Mouse (Mus musculus): ENCODE results near the gene Mpc2. TPM values are rescaled to one million over a fixed set of nuclear protein-coding genes. Genes with fewer than 3 reads are reported as not detected.

Gene Mpc2
- total RNA-seq (2023): 10 to 100 TPM; 61.2 to 63.5 TPM

DNA sequence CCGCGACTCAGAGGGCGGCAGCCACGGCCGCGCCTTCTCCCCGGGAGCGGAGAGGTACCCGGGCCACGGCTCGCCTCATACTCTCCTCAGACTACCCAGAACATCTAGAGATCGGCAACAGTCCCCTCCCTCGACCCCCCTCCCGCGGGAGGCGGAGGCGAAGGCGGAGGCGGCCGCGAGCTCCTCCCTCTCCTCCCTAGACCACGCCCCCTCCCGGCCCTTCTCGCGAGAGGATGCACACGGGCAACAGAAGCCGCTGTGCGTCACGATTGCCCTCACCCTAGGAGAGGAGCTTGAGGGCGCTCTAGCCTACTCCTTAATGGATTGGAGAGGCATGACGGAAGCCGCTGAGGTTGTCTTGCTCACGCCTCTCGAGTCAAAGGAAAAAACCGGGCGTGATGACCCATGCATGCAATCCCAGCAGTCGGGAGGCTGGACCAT, at the start of gene Mpc2, which contains the start of gene Dcaf6:
TSS of gene Mpc2 (plus strand) at position 278 of the 441 bp plus-strand sequence.
TSS of gene Dcaf6 (minus strand) at position 116 of the 441 bp plus-strand sequence.

DNA sequence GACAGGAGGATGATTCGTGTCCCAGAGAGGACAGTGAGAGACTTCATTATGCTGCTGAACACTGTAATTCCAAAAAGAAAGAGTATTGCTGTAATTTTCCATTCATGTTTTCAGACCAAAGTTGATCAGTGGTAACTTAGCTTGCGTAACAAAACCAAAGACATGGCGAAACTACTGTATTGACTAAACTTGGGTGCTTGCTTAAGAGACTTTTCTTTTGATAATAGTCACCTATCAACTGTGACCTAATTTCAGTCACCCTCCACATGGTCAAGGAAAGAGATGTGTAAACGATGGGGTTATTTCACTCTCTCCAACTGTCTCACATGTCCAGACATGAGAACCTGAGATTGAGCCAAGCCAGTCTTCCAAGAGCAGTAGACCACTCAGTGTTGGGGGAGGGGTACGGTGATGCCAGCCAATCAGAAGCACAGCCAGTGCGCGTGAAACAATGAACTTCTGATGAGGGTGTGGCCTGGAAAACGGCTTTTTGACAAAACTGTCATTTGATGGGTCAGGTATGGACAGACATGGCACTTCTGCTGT, 24.3 kb downstream of the Mpc2 start, which contains the start of gene Adcy10:
TSS of gene Adcy10 (plus strand) at position 496 of the 546 bp plus-strand sequence.

Other genes starting within 250 kb of the Mpc2 start
- 10 to 100 TPM; 29.3 to 33.3 TPM for gene Tiprl, start 223.6 kb upstream of the Mpc2 start, total RNA-seq (2023)
- under 1 TPM; 0.07 TPM for gene Gpr161, start 164.8 kb upstream of the Mpc2 start, total RNA-seq (2023)
- 10 to 100 TPM; 30.4 to 37.4 TPM for gene Dcaf6, start 162 bp upstream of the Mpc2 start, total RNA-seq (2023)
- gene Adcy10, start 24.5 kb downstream of the Mpc2 start, total RNA-seq (2023): 1 to 10 TPM; 1.0 to 1.3 TPM
- 1 to 10 TPM; 5.5 to 9.6 TPM for gene Mpzl1, start 173.9 kb downstream of the Mpc2 start, total RNA-seq (2023)
- 100 to 1,000 TPM; 278 to 300 TPM for gene Rcsd1, start 249.1 kb downstream of the Mpc2 start, total RNA-seq (2023)